Mouse (Mus musculus): ENCODE data around the gene Fzd2. TPM values are rescaled to one million over a fixed set of nuclear protein-coding genes. Genes with fewer than 3 reads are reported as not detected.

Fzd2 gene
- polyA plus RNA-seq, 1 experiment from 2014 or later: 34.0 TPM

GRCm38 (mm10) chr11:102607686-102608548 is 3.7 kb downstream of the Fzd2 start:
- Histone ChIP-seq H3K4me2 (peak overlapping the region; percentile 78), H3K9me3 (replicated peaks) (no peaks in the 10 kb centered on the region), H3K4me1 (peaks cover 69% of the 10 kb centered on the region), H3K27ac (peak overlapping the region; percentile 99), H3K27me3 (peaks cover 20% of the 10 kb centered on the region), H3K36me3 (no peaks in the 10 kb centered on the region), H3K9ac (peak overlapping the region; percentile 76), H3K4me3 (replicated peaks) (peak overlapping the region; percentile 77)
- ATAC-seq (replicated peaks; ENCODE audit: low FRiP score): no peak
- 21% methylated on average over 10 of the region's 10 CpGs for WGBS

GRCm38 (mm10) chr11:102608691-102609090 is 4.5 kb downstream of the Fzd2 start:
- H3K4me2 ChIP-seq: peak overlapping the region; percentile 78
- ATAC-seq (replicated peaks; ENCODE audit: low FRiP score): no peak
- peak overlapping the region; percentile 76; the same call in 1 of the 2 replicates for H3K9ac ChIP-seq
- no peaks in the 10 kb centered on the region for H3K36me3 ChIP-seq
- 16% methylated on average over 4 of the region's 4 CpGs for WGBS
- H3K27ac ChIP-seq: peak overlapping the region; percentile 99
- peaks cover 20% of the 10 kb centered on the region for H3K27me3 ChIP-seq
- peaks cover 67% of the 10 kb centered on the region for H3K4me1 ChIP-seq
- H3K4me3 ChIP-seq (replicated peaks): peak overlapping the region; percentile 77
- no peaks in the 10 kb centered on the region for H3K9me3 ChIP-seq (replicated peaks)

- peak overlapping the region; percentile 78 for H3K4me2 ChIP-seq
- no peaks in the 10 kb centered on the region for H3K9me3 ChIP-seq (replicated peaks)
These were observed 5.3 kb downstream of the Fzd2 start for GRCm38 (mm10) chr11:102609483-102609882.

GRCm38 (mm10) chr11:102610260-102610659 is 6.1 kb downstream of the Fzd2 start:
- Histone ChIP-seq H3K9ac (no peak overlapping the region), H3K4me2 (peak overlapping the region; percentile 78; the same call in 1 of the 2 replicates), H3K27me3 (peaks cover 13% of the 10 kb centered on the region), H3K4me1 (peaks cover 67% of the 10 kb centered on the region), H3K4me3 (replicated peaks) (no peak overlapping the region; the same call in 1 of the 2 replicates), H3K27ac (peak overlapping the region; percentile 99), H3K9me3 (replicated peaks) (no peaks in the 10 kb centered on the region), H3K36me3 (no peaks in the 10 kb centered on the region)
- 28% methylated on average over 4 of the region's 4 CpGs for WGBS
- ATAC-seq (replicated peaks; ENCODE audit: low FRiP score): no peak

More at GRCm38 (mm10) chr11:102609483-102609882, 5.3 kb downstream of the Fzd2 start:
- Histone ChIP-seq H3K9ac (no peak overlapping the region), H3K27ac (peak overlapping the region; percentile 99), H3K36me3 (no peaks in the 10 kb centered on the region), H3K4me3 (replicated peaks) (no peak overlapping the region), H3K27me3 (peaks cover 20% of the 10 kb centered on the region), H3K4me1 (peaks cover 67% of the 10 kb centered on the region)
- ATAC-seq (replicated peaks; ENCODE audit: low FRiP score): no peak
- 30% methylated on average over 8 of the region's 8 CpGs for WGBS

- WGBS: 16% methylated on average over 9 of the region's 9 CpGs
- H3K27me3 ChIP-seq: peaks cover 7% of the 10 kb centered on the region
- no peaks in the 10 kb centered on the region for H3K36me3 ChIP-seq
- peak; percentile 77 for ATAC-seq (replicated peaks; ENCODE audit: low FRiP score)
- H3K4me2 ChIP-seq: peak overlapping the region; percentile 28
- H3K4me1 ChIP-seq: peaks cover 61% of the 10 kb centered on the region
- no peak overlapping the region for H3K4me3 ChIP-seq (replicated peaks)
- H3K27ac ChIP-seq: peak overlapping the region; percentile 99
- H3K9me3 ChIP-seq (replicated peaks): no peaks in the 10 kb centered on the region
- peak overlapping the region; percentile 21; the same call in 1 of the 2 replicates for H3K9ac ChIP-seq
These were observed 6.6 kb downstream of the Fzd2 start for GRCm38 (mm10) chr11:102610675-102611316.

GRCm38 (mm10) chr11:102611317-102611705 is 7.1 kb downstream of the Fzd2 start:
- peak overlapping the region; percentile 28; the same call in 1 of the 2 replicates for H3K4me2 ChIP-seq
- H3K9ac ChIP-seq: peak overlapping the region; percentile 21; the same call in 1 of the 2 replicates
- H3K36me3 ChIP-seq: no peaks in the 10 kb centered on the region
- H3K27ac ChIP-seq: peak overlapping the region; percentile 99
- 14% methylated on average over 6 of the region's 6 CpGs for WGBS
- no peak for ATAC-seq (replicated peaks; ENCODE audit: low FRiP score)
- H3K27me3 ChIP-seq: 0 out of 2 replicates have a peak, but pooled peaks cover 3% of the 10 kb centered on the region
- no peaks in the 10 kb centered on the region for H3K9me3 ChIP-seq (replicated peaks)
- H3K4me3 ChIP-seq (replicated peaks): no peak overlapping the region
- H3K4me1 ChIP-seq: peaks cover 57% of the 10 kb centered on the region

GRCm38 (mm10) chr11:102619449-102619848 is 15.3 kb downstream of the Fzd2 start:
- H3K27ac ChIP-seq: no peak overlapping the region
- WGBS: 68% methylated on average over 2 of the region's 2 CpGs
- no peak overlapping the region for H3K4me2 ChIP-seq
- no peaks in the 10 kb centered on the region for H3K27me3 ChIP-seq
- no peak overlapping the region for H3K4me3 ChIP-seq (replicated peaks)
- H3K9ac ChIP-seq: no peak overlapping the region
- peaks cover 12% of the 10 kb centered on the region for H3K4me1 ChIP-seq
- H3K9me3 ChIP-seq (replicated peaks): peaks cover 5% of the 10 kb centered on the region
- ATAC-seq (replicated peaks; ENCODE audit: low FRiP score): no peak
- 0 out of 2 replicates have a peak, but pooled peaks cover 3% of the 10 kb centered on the region for H3K36me3 ChIP-seq

- peak; percentile 86 for ATAC-seq (replicated peaks; ENCODE audit: low FRiP score)
- no peak overlapping the region for H3K9ac ChIP-seq
- no peaks in the 10 kb centered on the region for H3K27me3 ChIP-seq
- peaks cover 40% of the 10 kb centered on the region for H3K4me1 ChIP-seq
- H3K4me2 ChIP-seq: peak overlapping the region; percentile 47
- peak overlapping the region; percentile 89 for H3K27ac ChIP-seq
- H3K4me3 ChIP-seq (replicated peaks): peak overlapping the region; percentile 25
- 0 out of 2 replicates have a peak, but pooled peaks cover 3% of the 10 kb centered on the region for H3K36me3 ChIP-seq
- 7% methylated on average over 17 of the region's 17 CpGs for WGBS
- H3K9me3 ChIP-seq (replicated peaks): peaks cover 4% of the 10 kb centered on the region
These were observed 19.9 kb downstream of the Fzd2 start for GRCm38 (mm10) chr11:102623876-102624789.

GRCm38 (mm10) chr11:102624888-102625407 is 20.8 kb downstream of the Fzd2 start:
- WGBS: 20% methylated on average over 14 of the region's 14 CpGs
- peak overlapping the region; percentile 89 for H3K27ac ChIP-seq
- peak; percentile 24; the same call in 1 of the 2 replicates for ATAC-seq (replicated peaks; ENCODE audit: low FRiP score)

GRCm38 (mm10) chr11:102627171-102627931 is 23.2 kb downstream of the Fzd2 start:
- Histone ChIP-seq H3K4me3 (replicated peaks) (no peak overlapping the region), H3K9me3 (replicated peaks) (no peaks in the 10 kb centered on the region), H3K27ac (no peak overlapping the region), H3K27me3 (no peaks in the 10 kb centered on the region), H3K4me2 (no peak overlapping the region), H3K4me1 (peaks cover 67% of the 10 kb centered on the region), H3K9ac (no peak overlapping the region), H3K36me3 (no peaks in the 10 kb centered on the region)
- ATAC-seq (replicated peaks; ENCODE audit: low FRiP score): no peak
- 76% methylated on average over 9 of the region's 9 CpGs for WGBS

More at GRCm38 (mm10) chr11:102624888-102625407, 20.8 kb downstream of the Fzd2 start:
- Histone ChIP-seq H3K4me2 (peak overlapping the region; percentile 47), H3K4me3 (replicated peaks) (no peak overlapping the region), H3K9me3 (replicated peaks) (no peaks in the 10 kb centered on the region), H3K27me3 (no peaks in the 10 kb centered on the region), H3K36me3 (no peaks in the 10 kb centered on the region), H3K4me1 (peaks cover 44% of the 10 kb centered on the region), H3K9ac (no peak overlapping the region)

Measured in kidney, embryonic 15.5 days (tissue).